Mouse (Mus musculus): ENCODE data around the gene Calm2.

The Calm2 gene

GRCm38 (mm10) chr17:87446767-87447611, at the start of gene Calm2:
TSS of gene Calm2 (minus strand) at chr17:87446935.
- peak; percentile 98 for DNase-seq

- no peak for DNase-seq
Measured at GRCm38 (mm10) chr17:87495504-87495903, 48.8 kb upstream of the Calm2 start.

GRCm38 (mm10) chr17:87494310-87494709, 47.6 kb upstream of the Calm2 start:
- DNase-seq, result no peak

GRCm38 (mm10) chr17:87492286-87492685, 45.6 kb upstream of the Calm2 start:
- DNase-seq, result no peak

GRCm38 (mm10) chr17:87490295-87490694, 43.6 kb upstream of the Calm2 start:
- DNase-seq, result peak; percentile 49

- DNase-seq, result no peak
Measured at GRCm38 (mm10) chr17:87485751-87486150, 39.0 kb upstream of the Calm2 start.

GRCm38 (mm10) chr17:87482867-87483266, 36.1 kb upstream of the Calm2 start:
- no peak for DNase-seq

- no peak for DNase-seq
Measured at GRCm38 (mm10) chr17:87478569-87478968, 31.8 kb upstream of the Calm2 start.

GRCm38 (mm10) chr17:87477611-87478010, 30.9 kb upstream of the Calm2 start:
- no peak for DNase-seq

GRCm38 (mm10) chr17:87475356-87475755, 28.6 kb upstream of the Calm2 start:
- DNase-seq, result no peak

GRCm38 (mm10) chr17:87474501-87474795, 27.7 kb upstream of the Calm2 start:
- DNase-seq, result no peak

GRCm38 (mm10) chr17:87473736-87474500, 27.2 kb upstream of the Calm2 start:
- DNase-seq, result no peak

GRCm38 (mm10) chr17:87473441-87473735, 26.7 kb upstream of the Calm2 start:
- no peak for DNase-seq

GRCm38 (mm10) chr17:87472879-87473278, 26.1 kb upstream of the Calm2 start:
- no peak for DNase-seq

- DNase-seq, result no peak
Measured at GRCm38 (mm10) chr17:87471661-87472060, 24.9 kb upstream of the Calm2 start.

GRCm38 (mm10) chr17:87470797-87471196, 24.1 kb upstream of the Calm2 start:
- DNase-seq, result no peak

- DNase-seq, result no peak
Measured at GRCm38 (mm10) chr17:87470282-87470681, 23.5 kb upstream of the Calm2 start.

- no peak for DNase-seq
Measured at GRCm38 (mm10) chr17:87469428-87469827, 22.7 kb upstream of the Calm2 start.

GRCm38 (mm10) chr17:87468616-87469015, 21.9 kb upstream of the Calm2 start:
- no peak for DNase-seq

- DNase-seq, result no peak
Measured at GRCm38 (mm10) chr17:87461499-87461896, 14.8 kb upstream of the Calm2 start.

- DNase-seq, result peak; percentile 29
Measured at GRCm38 (mm10) chr17:87460669-87461498, 14.1 kb upstream of the Calm2 start.

GRCm38 (mm10) chr17:87459750-87460668, 13.3 kb upstream of the Calm2 start:
- DNase-seq, result no peak
